Mouse (Mus musculus) hindbrain, postnatal 0 days (tissue): ENCODE measurements around the gene Ephb1. TPM values are rescaled to one million over a fixed set of nuclear protein-coding genes. Genes with fewer than 3 reads are reported as not detected.

ENCODE experiments used
- ATAC-seq: fragments of 200-750 bp; cut with Nextera tagmentation; 2 replicates; pipeline ENCODE4 v1.8.0; 2017; ENCODE audit warnings: mild to moderate bottlenecking, moderate TSS enrichment, moderate library complexity
- DNase-seq: peaks from one replicate; pipeline ENCODE4 v3.0.0-alpha.2; 2015; ENCODE audit warnings: low spot score
- H3K27ac ChIP-seq: fragments of 300-500 bp; sonication (generic); 2 replicates; pipeline ENCODE4 v1.5.1; 2014; ENCODE audit warnings: mild to moderate bottlenecking
- H3K27me3 ChIP-seq: fragments of 300-500 bp; sonication (generic); 2 replicates; pipeline ENCODE4 v1.6.1; 2014; ENCODE audit warnings: low read length, mixed read lengths; ENCODE audit not compliant: insufficient read depth
- H3K36me3 ChIP-seq: fragments of 300-500 bp; sonication (generic); 2 replicates; pipeline ENCODE4 v1.6.1; 2014; ENCODE audit warnings: low read length, mixed read lengths; ENCODE audit not compliant: insufficient read depth
- H3K4me1 ChIP-seq: fragments of 300-500 bp; sonication (generic); 2 replicates; pipeline ENCODE4 v1.6.1; 2014; ENCODE audit warnings: antibody characterized with exemption, low read length, mixed read lengths; ENCODE audit not compliant: insufficient read depth
- H3K4me2 ChIP-seq: fragments of 300-500 bp; sonication (generic); 2 replicates; pipeline ENCODE4 v1.6.1; 2014; ENCODE audit warnings: low read depth, mild to moderate bottlenecking, low read length, moderate library complexity, mixed read lengths
- H3K4me3 ChIP-seq: fragments of 300-500 bp; sonication (generic); 2 replicates; pipeline ENCODE4 v1.5.1; 2014; ENCODE audit warnings: low read length
- H3K9ac ChIP-seq: fragments of 300-500 bp; sonication (generic); replicated peaks from 2 replicates; pipeline ENCODE4 v1.6.1; 2014; ENCODE audit warnings: mild to moderate bottlenecking, low read length, moderate library complexity, mixed read lengths
- H3K9me3 ChIP-seq: fragments of 300-500 bp; sonication (generic); 2 replicates; pipeline ENCODE4 v1.6.1; 2016; ENCODE audit warnings: low read length, mixed read lengths
- CTCF ChIP-seq: IDR thresholded peaks from 2 replicates; pipeline ENCODE4 v1.5.1; 2016; ENCODE audit warnings: antibody characterized with exemption, control low read depth, low read depth
- WGBS: fragments of 180-500 bp; shearing (Covaris S2); extraction: QIAGEN DNeasy Blood & Tissue Kit; methylation state at CpG from one replicate; pipeline ENCODE4 v1.1.7; 2014; 5-methylcytosine and 5-hydroxymethylcytosine counted together
- polyA plus RNA-seq: library from polyadenylated mRNA; unstranded; fragments of >200 nt; fragmentation: Nextera tagmentation; extraction: Ambion mirVana; gene quantifications from 2 replicates; pipeline ENCODE4 v1.2.1, GENCODE M21; 2015
- total RNA-seq: library from RNA; depleted of rRNA; stranded (reverse); fragments of >200 nt; gene quantifications from 2 replicates; pipeline ENCODE4 v1.2.3, GENCODE M21; 2014

The Ephb1 gene
- total and polyA plus RNA-seq, 2 experiments from 2014 or later, result 39.6 to 50.3 TPM

DNA sequence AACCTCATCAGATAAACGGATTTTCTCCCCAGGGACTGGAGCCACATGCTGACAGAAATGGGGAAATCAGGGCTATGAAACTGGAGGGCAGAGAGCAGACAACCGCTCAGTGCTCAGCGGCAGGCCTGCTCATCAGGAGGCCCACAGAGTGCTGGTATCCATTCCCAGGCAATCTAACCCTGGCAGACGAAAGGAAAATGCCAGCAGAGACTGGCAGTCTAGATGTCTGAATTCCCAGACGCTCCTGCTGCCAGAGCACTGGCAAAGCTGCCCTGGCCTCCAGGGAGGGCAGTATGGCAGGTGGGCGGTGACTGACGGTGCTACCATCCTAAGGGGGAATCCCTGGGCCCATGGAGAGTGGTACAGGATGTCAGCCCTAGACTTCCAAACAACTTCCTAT is 257.7 kb downstream of the Ephb1 start:
- no peak overlapping the region for H3K4me2 ChIP-seq
- H3K4me1 ChIP-seq, result peaks cover 6% of the 10 kb centered on the region; the same call in 1 of the 2 replicates
- no peak overlapping the region for H3K27ac ChIP-seq
- H3K27me3 ChIP-seq, result no peaks in the 10 kb centered on the region
- H3K9me3 ChIP-seq, result peaks cover 3% of the 10 kb centered on the region; the same call in 1 of the 2 replicates
- H3K9ac ChIP-seq, result no peak overlapping the region
- WGBS, result 19% methylated on average over 7 of the region's 7 CpGs
- no peaks in the 10 kb centered on the region for H3K36me3 ChIP-seq
- no peak for ATAC-seq
- DNase-seq, result no peak
- H3K4me3 ChIP-seq, result no peak overlapping the region
- no peak for TF ChIP-seq CTCF

DNA sequence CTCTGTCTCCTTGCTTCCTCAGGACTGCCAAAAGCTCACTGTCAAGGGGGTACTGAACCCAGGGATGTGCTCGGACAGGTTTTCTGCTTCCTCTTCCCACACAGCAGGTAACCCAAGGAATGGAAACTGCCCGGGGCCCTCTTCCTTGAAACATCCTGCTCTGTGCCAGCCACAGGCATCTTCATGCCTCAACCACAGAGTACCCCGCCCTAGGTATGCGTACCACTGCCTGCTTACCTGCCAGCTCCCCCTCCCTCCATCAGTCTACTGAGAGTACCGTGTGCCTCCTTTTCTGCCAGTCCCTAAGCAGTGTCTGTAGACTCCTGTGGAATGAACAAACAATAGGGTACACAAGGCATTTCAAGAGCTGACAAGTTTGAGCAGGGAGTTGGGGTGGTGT is 265.9 kb downstream of the Ephb1 start:
- Histone ChIP-seq H3K27ac (no peak overlapping the region), H3K9ac (no peak overlapping the region), H3K4me2 (no peak overlapping the region), H3K4me1 (0 out of 2 replicates have a peak, but pooled peaks cover 4% of the 10 kb centered on the region), H3K27me3 (no peaks in the 10 kb centered on the region), H3K36me3 (no peaks in the 10 kb centered on the region), H3K4me3 (no peak overlapping the region), H3K9me3 (no peaks in the 10 kb centered on the region)
- 78% methylated on average over 5 of the region's 5 CpGs for WGBS
- ATAC-seq (no peak), DNase-seq (no peak)
- no peak for TF ChIP-seq CTCF

DNA sequence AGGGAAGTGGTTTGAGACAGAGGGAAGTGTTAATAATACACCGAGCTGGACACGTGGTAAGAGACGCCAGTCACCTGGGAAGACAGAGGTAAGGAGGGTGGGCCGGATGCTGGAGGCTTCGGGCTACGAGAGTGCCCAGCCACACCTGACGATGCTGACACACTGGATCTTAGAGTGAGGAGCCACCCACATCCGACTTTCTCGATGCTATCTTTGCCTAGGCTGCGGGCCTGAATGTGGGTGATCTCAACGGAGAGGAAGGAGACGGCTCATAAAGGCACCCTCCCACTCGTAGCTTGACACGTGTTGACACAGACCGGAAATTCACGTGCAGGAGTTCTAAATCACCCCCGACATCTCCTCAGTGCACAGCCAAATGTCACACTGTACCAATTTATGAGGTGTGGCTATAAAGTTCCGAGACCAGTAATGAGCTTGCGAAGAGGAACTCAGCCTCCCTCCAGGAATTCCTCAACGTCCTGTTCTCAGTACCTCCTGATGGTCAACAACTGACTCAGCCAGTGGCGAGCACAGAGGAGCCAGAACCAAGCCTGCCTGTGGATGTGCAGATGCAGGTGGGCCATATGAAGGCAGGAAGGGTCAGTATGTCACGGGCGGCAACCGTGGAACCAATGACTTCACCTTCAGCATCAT is 268.3 kb downstream of the Ephb1 start:
- DNase-seq (no peak), ATAC-seq (no peak; the same call in 1 of the 2 replicates)
- Histone ChIP-seq H3K4me2 (no peak overlapping the region), H3K9me3 (no peaks in the 10 kb centered on the region), H3K27ac (no peak overlapping the region), H3K36me3 (no peaks in the 10 kb centered on the region), H3K4me3 (no peak overlapping the region), H3K27me3 (no peaks in the 10 kb centered on the region), H3K4me1 (0 out of 2 replicates have a peak, but pooled peaks cover 4% of the 10 kb centered on the region), H3K9ac (no peak overlapping the region)
- WGBS, result 89% methylated on average over 24 of the region's 24 CpGs
- TF ChIP-seq CTCF, result no peak

DNA sequence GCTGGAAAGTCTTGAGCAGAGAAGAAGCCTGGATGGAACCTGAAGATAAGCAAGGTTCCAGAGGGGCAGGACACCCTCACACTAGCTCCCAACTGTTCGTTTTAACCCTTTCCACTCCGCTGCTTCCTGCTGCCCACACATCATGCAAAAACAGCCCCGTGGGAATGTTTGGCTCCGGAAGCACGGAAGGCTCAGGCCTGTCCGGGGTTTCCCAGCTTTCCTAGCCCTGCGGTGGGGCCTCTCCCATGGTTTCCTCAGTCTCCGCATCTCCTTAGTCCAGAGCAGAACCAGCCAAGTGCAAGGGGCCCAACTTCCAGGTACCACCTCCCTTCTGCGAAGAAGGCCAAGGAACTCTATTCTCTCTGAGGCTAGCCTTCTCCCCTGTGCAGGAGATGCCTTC is 269.0 kb downstream of the Ephb1 start:
- Histone ChIP-seq H3K4me2 (no peak overlapping the region), H3K9me3 (no peaks in the 10 kb centered on the region), H3K27me3 (no peaks in the 10 kb centered on the region), H3K9ac (no peak overlapping the region), H3K27ac (no peak overlapping the region), H3K4me1 (0 out of 2 replicates have a peak, but pooled peaks cover 4% of the 10 kb centered on the region), H3K4me3 (no peak overlapping the region), H3K36me3 (no peaks in the 10 kb centered on the region)
- TF ChIP-seq CTCF, result no peak
- WGBS, result 85% methylated on average over 9 of the region's 9 CpGs
- DNase-seq (no peak), ATAC-seq (no peak)

DNA sequence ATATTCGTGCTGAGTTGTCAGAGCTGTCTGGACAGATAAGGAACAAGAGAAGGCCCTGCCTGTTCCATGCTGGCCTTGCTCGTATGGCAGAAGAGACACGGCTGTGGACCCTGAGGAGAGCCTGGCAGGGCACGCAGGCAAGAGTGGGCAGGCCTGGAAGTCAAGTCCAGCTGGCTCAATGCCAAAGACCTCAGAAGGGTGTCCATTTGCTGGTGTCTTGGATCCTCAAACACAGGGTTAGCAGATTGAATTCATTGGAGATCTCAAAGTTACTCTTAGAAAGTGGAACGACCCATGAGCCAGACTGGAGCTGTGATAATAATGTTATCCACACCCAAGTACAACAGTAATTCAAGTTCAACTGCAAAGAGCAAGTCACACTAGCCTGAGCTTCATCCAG is 273.6 kb downstream of the Ephb1 start:
- 49% methylated on average over 5 of the region's 5 CpGs for WGBS
- H3K9me3 ChIP-seq, result no peaks in the 10 kb centered on the region
- H3K27ac ChIP-seq, result no peak overlapping the region
- ATAC-seq, result no peak
- no peak for TF ChIP-seq CTCF
- no peak overlapping the region for H3K4me3 ChIP-seq
- no peak overlapping the region for H3K4me2 ChIP-seq
- peak; percentile 26 for DNase-seq
- no peak overlapping the region for H3K9ac ChIP-seq
- no peaks in the 10 kb centered on the region for H3K4me1 ChIP-seq
- H3K36me3 ChIP-seq, result no peaks in the 10 kb centered on the region
- H3K27me3 ChIP-seq, result no peaks in the 10 kb centered on the region

DNA sequence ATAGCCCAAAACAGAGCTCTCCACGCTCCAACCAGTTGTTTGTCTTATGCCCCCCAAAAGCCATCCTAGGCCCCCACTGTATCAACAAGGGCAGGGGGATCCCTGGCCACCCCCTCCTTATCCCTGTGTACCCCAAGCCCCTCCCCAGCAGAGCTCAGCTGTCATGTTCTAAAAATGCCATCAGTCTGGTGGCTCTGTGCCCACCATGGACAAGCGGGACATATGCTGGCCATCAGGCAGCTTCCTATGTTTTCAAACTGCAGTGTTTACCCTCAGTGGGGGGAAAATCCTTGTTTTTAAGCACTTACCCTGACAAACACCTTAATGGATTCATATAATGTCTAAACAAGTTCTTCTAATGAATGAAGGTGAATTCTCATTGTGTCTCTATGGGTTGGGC is 275.3 kb downstream of the Ephb1 start:
- TF ChIP-seq CTCF, result no peak
- Histone ChIP-seq H3K27ac (no peak overlapping the region), H3K4me3 (no peak overlapping the region), H3K4me2 (no peak overlapping the region), H3K36me3 (no peaks in the 10 kb centered on the region), H3K9me3 (no peaks in the 10 kb centered on the region), H3K4me1 (no peaks in the 10 kb centered on the region; the same call in 1 of the 2 replicates), H3K27me3 (no peaks in the 10 kb centered on the region), H3K9ac (no peak overlapping the region)
- DNase-seq, result no peak
- 85% methylated on average over 2 of the region's 2 CpGs for WGBS
- no peak for ATAC-seq

DNA sequence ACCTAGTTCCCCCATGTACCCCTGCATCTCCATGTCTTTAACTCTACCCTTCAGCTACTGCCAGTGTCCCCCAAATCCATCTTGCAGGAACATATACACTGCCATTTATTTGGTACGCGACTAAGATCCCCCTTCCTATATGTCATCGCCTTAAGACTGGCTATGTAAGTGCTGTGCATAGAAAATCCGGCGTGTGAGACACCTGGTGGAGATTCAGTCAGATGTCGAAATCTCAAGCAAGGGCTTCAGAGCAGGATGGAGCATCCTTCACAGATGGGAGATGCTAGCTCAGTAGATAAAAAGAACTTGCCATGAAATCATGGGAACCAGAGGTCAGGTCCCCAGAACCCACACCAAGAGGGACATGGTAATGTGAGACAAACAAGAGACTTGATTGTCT is 276.3 kb downstream of the Ephb1 start:
- DNase-seq, result peak; percentile 53
- H3K27me3 ChIP-seq, result no peaks in the 10 kb centered on the region
- ATAC-seq, result no peak
- H3K4me1 ChIP-seq, result no peaks in the 10 kb centered on the region; the same call in 1 of the 2 replicates
- no peaks in the 10 kb centered on the region for H3K9me3 ChIP-seq
- 84% methylated on average over 6 of the region's 6 CpGs for WGBS
- H3K4me2 ChIP-seq, result no peak overlapping the region
- no peak overlapping the region for H3K4me3 ChIP-seq
- no peaks in the 10 kb centered on the region for H3K36me3 ChIP-seq
- TF ChIP-seq CTCF, result peak; percentile 48
- H3K9ac ChIP-seq, result no peak overlapping the region
- no peak overlapping the region for H3K27ac ChIP-seq
